15 mouse cellular contexts compared by ENCODE assay signal in genomic region chr11:8136666-8137065, GRCm38 (mm10).
"Had no signal": no experiment of that assay in that cellular context is flagged by ENCODE, and none has a peak within 500 bp of the region (broad histone marks: within the 10 kb centered on the region; RNA-seq: fewer than 3 reads in every experiment).

No protein-coding gene starts in this region.

- H3K4me3 ChIP-seq: left cerebral cortex, adult 2 months; liver, embryonic 12.5 days; liver, embryonic 15.5 days; lung, embryonic 15.5 days; megakaryocyte, embryonic 14.5 days; midbrain, embryonic 10.5 days; midbrain, embryonic 13.5 days; myocyte had no signal

- ATAC-seq: intestine, postnatal 0 days; liver, embryonic 12.5 days; midbrain, embryonic 13.5 days; midbrain, embryonic 16.5 days had no signal

- H3K27ac ChIP-seq: left cerebral cortex, adult 2 months; liver, embryonic 12.5 days; liver, embryonic 15.5 days; lung, embryonic 15.5 days; midbrain, embryonic 10.5 days; midbrain, embryonic 13.5 days had no signal

- H3K9me3 ChIP-seq: liver, embryonic 12.5 days; liver, embryonic 15.5 days; lung, embryonic 15.5 days; megakaryocyte, embryonic 14.5 days; midbrain, embryonic 10.5 days; midbrain, embryonic 13.5 days had no signal

- H3K9ac ChIP-seq: liver, embryonic 12.5 days; liver, embryonic 15.5 days; lung, embryonic 15.5 days; midbrain, embryonic 13.5 days had no signal

- H3K27me3 ChIP-seq: liver, embryonic 12.5 days; liver, embryonic 15.5 days; lung, embryonic 15.5 days; megakaryocyte, embryonic 14.5 days; midbrain, embryonic 13.5 days had no signal

- DNase-seq: layer of hippocampus, postnatal 36 days; lung, adult 18-20 months; thymus, adult 18-20 months; thymus, postnatal 14 days; thymus, postnatal 4 days had no signal

- H3K4me2 ChIP-seq: liver, embryonic 12.5 days; liver, embryonic 15.5 days; lung, embryonic 15.5 days; midbrain, embryonic 13.5 days had no signal

- H3K36me3 ChIP-seq: liver, embryonic 12.5 days; liver, embryonic 15.5 days; lung, embryonic 15.5 days; midbrain, embryonic 10.5 days; midbrain, embryonic 13.5 days had no signal

- H3K4me1 ChIP-seq: liver, embryonic 12.5 days; liver, embryonic 15.5 days; lung, embryonic 15.5 days; megakaryocyte, embryonic 14.5 days; midbrain, embryonic 10.5 days; midbrain, embryonic 13.5 days had no signal
